Mouse (Mus musculus) erythroblast, adult 5-6 weeks (primary cell): ENCODE measurements around the gene Cks1b. TPM values are rescaled to one million over a fixed set of nuclear protein-coding genes. Genes with fewer than 3 reads are reported as not detected.

ENCODE experiments used
- ATAC-seq: replicated peaks from 2 replicates; pipeline ENCODE4 v1.8.0; 2016; ENCODE audit warnings: moderate number of reproducible peaks, mild to moderate bottlenecking, moderate TSS enrichment, inconsistent platforms; ENCODE audit not compliant: poor library complexity, low FRiP score, severe bottlenecking
- total RNA-seq, 2 experiments: library from RNA; stranded (forward) in 1 of 2; stranded (reverse) in 1 of 2; fragments of 150-400 nt in 1 of 2; fragments of 200-764, 138-1000 nt in 1 of 2; gene quantifications; 2 replicates each; pipeline versions ENCODE4 v1.2.3 to v1.2.4; 2015 to 2017; ENCODE audit warnings: low replicate concordance in 2 of 2

The Cks1b gene
- total RNA-seq (2015; ENCODE audit: low replicate concordance), result 67.9 and 79.9 TPM in 2 replicates
- total RNA-seq (2017; ENCODE audit: low replicate concordance), result 37.4 and 42.1 TPM in 2 replicates

DNA sequence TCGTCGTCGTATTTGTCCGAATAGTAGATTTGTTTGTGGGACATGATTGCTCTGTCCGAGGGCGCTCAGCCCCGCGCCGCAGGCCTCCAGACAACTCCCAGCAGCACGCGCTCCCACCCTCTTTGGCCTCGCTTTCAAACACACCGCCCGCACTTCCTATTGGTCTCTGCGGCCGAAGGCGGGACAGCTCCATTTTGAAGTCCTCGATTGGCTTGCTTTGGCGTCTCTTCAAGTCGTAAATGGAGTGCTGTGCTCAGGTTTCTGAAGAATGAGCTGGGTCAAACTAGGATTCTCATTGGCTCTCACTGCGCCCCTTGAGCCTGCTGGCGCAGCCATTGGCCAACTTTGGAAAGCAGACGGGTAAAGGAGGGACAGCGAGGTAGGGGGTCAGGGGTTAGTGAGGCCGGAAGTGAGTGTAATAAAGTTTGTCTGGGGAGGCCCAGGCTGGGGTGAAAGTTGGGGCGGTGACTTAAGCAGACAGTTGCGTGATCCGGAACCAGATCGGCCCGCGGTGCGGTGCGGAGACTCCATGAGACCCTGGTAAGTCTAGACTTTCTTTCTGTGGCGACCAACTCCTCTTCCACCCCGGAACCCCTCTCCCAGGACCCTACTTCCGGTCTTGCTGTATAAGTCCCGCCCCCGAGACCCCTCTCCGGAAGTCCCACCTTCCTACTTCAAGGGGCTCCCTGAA lies at the start of gene Cks1b, which contains the start of gene Shc1:
Cks1b (minus strand) TSS at position 214 of the 691 bp plus-strand sequence.
Shc1 (plus strand) TSS at position 274 of the 691 bp plus-strand sequence.
- peak; percentile 83 for ATAC-seq

GRCm38 (mm10) chr3:89458965-89459807 lies 41.0 kb upstream of the Cks1b start:
- ATAC-seq, result peak; percentile 85

DNA sequence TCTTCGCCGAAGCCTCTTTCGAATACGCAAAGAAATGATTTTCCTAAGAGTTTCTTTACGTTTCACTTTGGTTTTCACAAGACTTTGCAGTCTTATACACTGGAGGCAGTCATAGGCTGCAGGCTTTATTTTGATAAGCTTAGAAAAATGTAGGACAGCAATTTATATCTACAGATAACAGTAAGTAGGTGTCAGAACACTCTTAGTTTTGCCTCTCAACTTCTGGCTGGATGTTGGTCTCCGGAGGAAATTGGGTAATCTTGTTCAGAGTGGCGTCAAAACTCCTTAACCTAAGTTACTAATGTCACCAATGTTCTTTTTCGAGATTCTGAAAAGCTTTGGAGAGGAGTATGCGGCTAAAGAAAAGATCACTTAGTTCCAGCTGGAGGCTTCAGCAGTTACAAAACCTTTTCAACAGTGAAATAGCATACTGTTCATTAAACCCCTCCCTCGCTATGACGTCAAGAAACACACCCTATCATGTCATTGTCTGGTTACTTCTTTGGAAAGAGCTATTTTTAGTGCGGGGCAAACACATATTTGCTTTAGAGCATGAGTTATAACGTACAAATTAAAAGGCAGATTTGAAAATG lies 40.3 kb upstream of the Cks1b start:
- ATAC-seq, result peak; percentile 64

DNA sequence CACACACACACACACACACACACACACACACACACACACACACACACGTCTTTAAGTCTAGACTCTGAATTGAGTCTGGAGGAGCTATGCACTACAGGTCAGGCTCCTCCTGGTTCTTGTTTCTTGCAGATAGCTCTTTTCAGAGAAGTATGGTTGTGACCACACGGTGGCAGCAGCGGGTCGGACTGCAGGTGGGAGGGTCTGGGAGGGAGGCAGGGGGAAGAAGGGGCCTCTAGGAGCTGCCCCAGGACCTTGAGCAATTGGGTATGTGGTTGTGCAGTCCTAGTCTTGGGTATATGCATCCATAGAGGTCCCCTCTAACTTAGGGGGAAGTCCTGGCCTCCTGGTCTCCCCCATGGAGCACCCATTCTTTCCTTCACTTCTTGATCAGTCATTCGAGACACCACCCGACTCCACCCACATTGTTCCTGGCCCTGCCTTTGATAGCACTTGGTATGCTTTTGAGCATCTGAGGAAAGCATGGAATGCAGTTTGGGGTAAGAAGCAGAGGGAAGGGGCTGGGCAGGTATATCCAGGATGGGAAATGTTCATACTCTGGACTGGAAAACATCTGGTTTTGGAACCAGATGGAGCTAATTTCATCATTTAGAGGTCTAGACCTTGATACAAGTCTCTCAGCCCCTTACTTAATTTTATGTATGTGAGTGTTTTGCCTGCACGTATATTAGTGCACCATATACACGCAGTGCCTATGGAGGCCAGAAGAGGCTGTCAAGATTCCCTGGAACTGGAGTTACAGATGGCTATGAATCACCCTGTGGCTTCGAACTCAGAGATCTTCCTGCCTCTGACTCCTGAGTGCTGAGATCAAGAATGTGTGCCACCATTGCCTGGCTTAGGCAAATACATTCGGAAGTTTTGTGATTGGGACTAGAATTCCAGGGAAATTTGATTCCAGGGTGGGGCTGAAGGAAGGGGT lies 38.8 kb upstream of the Cks1b start:
- ATAC-seq, result peak; percentile 65; the same call in 1 of the 2 replicates

GRCm38 (mm10) chr3:89455786-89456285 lies 37.7 kb upstream of the Cks1b start:
- no peak for ATAC-seq

DNA sequence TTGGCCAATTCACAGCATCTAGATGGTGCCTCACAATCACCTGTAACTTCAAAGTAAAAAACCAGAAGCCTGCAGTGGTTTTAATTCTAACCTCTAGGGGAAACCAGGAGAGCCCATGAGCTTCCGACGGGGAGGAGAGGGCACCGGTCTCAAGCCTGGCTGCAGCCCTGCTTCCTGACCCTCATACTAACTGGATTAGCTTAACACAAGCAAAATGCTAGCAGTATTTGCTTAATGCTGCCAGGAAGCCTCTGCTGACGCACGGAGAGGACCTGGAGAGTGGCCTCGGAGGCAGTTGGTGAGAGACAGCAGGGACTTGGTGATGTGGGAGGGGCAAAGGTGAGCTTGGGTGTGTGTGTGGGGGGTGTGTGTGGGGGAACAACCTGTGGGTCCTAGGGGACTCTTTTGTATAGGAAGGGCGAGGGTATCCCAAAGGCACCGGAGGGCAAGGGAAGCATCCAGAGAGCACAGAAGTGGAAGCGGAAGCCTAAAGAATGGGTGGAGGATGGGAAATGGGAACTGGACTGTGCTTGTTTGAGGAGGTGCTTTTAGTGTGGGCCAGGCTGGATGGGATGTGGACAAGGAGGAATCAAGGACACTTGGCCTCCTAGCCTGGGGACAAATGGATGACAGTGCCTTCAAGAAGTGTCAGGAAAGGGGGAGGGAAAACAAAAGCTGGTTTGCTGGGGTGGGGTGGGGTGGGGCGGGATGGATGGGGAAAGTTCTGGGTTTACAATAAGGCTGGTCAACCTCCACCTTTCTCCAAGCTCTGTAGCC lies 36.4 kb upstream of the Cks1b start, which contains the start of gene Pmvk:
Pmvk (plus strand) TSS at position 141 of the 777 bp plus-strand sequence.
- ATAC-seq, result no peak

DNA sequence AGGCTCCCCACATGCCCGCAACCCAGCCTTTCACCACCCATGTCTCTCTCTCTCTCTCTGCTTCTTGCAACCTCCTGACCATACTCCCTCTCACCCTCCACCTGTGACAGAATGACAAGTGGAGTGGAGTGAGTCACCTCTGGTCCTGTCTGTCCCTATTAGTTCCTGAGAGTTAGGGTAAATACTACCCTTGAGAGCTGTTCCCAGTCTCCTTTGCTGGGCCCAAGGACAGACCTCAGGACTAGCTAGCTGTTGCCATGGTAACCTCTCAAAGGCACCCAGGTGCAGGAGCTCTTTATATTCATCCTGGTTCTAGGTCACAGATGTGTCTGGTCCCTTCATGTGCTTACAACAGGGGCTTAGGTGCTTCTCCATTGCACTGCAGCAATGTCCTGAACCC lies 33.7 kb upstream of the Cks1b start:
- no peak for ATAC-seq

GRCm38 (mm10) chr3:89449541-89449940 lies 31.4 kb upstream of the Cks1b start:
- ATAC-seq, result peak; percentile 85

DNA sequence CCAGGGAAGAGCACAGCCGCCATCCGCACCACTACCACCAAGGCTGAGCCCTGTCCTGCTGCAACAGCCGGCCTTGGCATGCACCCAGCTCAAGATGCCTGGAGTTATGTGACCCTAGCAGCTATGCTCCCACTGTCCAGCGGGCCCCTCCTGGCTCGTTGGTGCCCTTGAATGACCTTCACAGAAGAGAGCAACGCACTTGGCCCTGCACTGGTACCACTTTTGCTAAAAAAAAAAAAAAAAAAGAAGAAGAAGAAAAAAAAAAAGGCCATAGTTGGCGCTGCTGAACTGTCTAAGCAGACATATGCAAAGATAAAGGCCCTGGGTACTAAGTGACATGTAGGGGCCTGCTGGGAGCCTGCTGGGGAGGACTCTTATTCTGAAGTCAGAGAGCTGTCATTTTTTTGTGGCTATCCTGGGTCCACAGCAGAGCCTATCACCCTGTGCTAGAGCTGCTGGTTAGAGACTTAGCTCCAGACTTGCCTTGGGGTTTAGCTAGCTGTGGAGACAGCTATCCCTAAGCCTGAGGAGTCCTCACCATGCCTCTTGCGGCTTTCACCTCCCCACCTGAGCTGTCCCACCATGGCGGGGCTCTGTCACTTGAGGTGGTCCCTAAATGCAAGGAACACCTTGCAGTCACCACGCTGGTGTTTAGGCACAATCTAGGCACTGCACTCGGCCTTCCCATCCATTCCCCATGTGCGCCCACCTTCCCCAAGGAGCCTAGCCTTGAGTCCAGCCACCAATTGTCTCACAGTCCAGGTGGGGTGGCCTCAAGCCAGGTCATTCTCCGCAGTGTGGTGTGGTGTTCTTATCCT lies 30.7 kb upstream of the Cks1b start:
- ATAC-seq, result peak; percentile 70

- no peak for ATAC-seq
Measured at GRCm38 (mm10) chr3:89440691-89441090, 22.5 kb upstream of the Cks1b start.

DNA sequence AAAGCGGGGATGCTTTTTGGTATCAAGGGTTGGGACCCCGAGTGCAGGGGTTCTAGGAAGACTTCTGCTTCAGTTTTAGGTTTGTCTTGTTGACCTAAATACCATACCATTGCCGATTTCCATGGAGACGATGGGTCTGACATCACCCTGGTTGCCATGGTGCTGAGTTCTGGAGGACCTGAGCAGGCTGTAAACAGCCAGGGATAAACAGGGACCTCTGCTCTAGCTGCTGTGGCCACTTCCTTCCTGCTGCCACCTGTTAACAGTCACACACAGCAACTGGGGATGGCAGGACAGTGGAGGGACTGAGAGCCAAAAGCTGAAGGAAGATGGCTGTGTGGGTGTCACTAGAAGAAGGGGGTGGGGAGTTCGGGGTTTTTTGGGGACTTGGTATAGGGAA lies 19.1 kb upstream of the Cks1b start:
- no peak for ATAC-seq

DNA sequence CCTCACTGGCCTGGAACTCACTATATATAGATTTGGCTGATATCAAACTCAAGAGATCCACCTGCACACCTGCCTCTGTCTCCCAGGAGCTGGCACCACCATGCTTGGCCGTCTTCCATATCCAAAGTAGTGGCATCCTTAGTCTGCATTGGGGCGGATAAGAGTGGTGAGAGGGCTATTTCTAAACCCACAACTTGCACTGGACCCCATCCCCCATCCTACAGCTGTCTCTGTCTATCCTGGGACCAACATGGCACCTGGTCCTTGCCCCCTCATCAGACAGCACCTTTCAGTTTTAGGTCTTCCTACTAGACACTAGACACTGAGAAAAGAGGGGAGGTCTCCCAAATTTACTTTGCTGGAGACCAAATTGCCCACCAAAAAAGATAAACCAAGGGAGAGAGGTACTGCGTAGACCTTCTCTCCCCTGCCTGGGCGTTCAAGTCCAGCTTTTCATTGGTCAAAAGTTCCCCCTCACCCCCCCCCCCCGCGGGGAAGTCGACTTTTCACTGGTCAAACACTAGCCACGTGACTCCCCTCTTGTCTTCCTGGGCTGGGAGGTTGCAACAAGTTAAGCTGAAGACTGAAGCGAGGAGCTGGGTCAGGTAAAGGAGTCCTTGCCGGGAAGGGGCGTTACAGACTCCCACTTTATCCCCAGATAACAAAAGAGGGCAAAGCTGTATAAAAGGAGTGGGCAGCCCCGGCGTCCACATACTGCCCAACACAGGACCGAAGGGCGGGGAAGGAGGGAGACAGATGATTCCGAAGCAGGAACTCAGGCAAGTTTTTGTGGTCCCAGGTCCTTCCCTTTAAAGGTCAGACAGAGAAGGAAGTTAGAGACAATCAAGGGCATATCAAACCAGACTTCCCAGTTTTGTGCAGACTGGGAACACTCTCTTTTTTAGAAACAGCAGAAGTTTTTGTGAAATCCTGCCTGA lies 18.3 kb upstream of the Cks1b start, which contains the start of gene Pbxip1:
Pbxip1 (plus strand) TSS at position 531 of the 938 bp plus-strand sequence.
- peak; percentile 72 for ATAC-seq

DNA sequence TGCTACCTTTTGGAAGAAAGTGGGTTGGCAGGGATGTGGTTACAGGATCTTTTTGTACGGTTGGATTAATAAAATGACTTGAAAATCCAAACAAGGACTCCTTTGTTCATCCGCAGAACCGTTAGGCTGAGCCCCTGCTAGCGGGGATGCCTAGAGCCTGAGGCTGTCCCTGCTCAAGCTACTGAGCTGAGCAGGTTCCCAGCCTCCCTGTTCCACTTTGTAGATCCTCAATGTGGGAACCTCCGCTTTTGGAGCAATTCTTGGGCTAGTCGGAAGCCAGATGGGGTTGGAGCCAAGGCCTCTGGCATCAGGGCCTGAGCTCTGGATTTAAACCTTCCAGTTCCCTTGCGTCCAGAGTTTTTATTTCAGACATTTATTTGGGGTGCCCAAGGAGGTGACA lies 16.9 kb upstream of the Cks1b start:
- no peak for ATAC-seq

DNA sequence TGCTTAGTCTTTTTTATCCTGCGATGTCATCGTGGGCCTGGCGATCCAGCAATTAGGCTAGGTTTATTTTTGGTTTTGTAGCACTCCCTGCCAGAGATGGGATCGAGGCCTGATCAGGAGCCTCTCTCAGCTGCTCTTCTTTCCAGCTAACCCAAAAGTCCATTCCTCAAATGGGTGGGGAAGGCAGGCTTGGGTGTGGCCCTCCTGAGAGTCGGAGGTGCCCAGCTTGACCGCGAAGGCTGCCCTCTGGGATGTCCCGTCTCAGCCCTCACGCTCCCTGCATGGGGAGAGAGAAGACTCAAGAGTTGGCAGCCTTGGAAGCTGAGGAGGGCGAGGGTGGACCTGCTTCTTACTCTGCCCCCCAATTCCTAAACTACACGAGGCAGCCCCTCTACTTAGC lies 16.3 kb upstream of the Cks1b start:
- ATAC-seq, result no peak

GRCm38 (mm10) chr3:89432606-89433005 lies 14.4 kb upstream of the Cks1b start:
- ATAC-seq, result no peak
